Mouse (Mus musculus): Measurements from ENCODE around the gene Hoxa11. TPM values are rescaled to one million over a fixed set of nuclear protein-coding genes. Genes with fewer than 3 reads are reported as not detected.
A peak's percentile ranks its signal among the peaks of the same experiment; 100 is the strongest.

Hoxa11 gene
- polyA plus RNA-seq, 1 experiment from 2014 or later = not detected

DNA sequence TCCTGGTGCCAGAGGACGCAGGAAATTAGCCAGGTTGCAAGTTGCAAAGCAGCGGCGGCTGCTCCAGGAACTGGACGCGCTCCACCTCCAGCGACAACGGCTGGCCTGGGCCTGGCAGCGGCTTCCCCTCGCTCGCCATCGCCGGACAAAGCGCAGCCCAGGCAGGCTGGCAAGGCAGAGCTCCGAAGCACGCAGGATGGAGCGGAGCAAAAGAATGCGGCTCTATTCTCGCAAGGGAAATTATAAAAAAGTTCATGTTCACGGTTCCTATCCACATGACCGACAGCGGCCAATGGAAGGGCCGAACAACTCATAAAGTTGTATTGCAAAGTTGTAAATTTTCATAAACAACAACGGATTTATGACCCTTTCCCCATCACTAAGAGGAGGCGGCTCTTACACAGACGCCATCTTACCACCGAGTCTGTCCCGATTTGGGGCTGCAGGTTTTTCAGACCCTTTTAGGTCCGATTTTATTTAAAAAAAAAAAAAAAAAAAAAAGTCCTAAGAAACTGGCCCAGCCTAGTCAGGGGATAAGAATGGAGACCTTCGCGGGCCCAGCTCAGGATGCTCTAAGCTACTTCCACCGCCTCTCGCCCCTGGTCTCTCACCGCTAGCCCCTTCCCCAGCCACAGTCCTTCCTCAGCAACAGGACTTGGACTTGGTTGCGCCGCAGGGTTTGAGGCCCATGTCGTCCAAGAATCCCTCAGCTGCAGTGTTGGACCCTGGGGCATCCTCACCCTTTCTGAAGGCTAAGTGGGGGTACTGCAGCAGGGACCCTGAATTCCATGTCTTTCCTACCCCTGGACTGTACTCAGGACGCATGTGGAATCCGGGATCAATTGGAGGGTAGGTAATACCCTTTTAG, 32.3 kb downstream of the Hoxa11 start, which contains the start of the genes Hoxa3 and Gm28308:
Gene Hoxa3 (minus strand): TSS at position 218 of the 868 bp plus-strand sequence.
Gene Gm28308 (minus strand): TSS at position 221 of the 868 bp plus-strand sequence.
- H3K9me3 ChIP-seq = no peaks in the 10 kb centered on the region
- peaks cover 100% of the 10 kb centered on the region for H3K27me3 ChIP-seq
- H3K4me2 ChIP-seq = peak within 1 kb of the TSS; percentile 34
- ATAC-seq (ENCODE audit: insufficient number of reproducible peaks, insufficient read depth, low FRiP score, low TSS enrichment, low read depth) = no peak
- H3K4me3 ChIP-seq = 0 out of 2 replicates have a peak within 1 kb of the TSS, but pooled peaks have one; percentile 20
- no peak within 1 kb of the TSS for H3K27ac ChIP-seq
- H3K9ac ChIP-seq = no peak within 1 kb of the TSS
- 3% methylated on average over 38 of the region's 38 CpGs for WGBS
- H3K4me1 ChIP-seq = peaks cover 27% of the 10 kb centered on the region
- H3K36me3 ChIP-seq = no peaks in the 10 kb centered on the region

DNA sequence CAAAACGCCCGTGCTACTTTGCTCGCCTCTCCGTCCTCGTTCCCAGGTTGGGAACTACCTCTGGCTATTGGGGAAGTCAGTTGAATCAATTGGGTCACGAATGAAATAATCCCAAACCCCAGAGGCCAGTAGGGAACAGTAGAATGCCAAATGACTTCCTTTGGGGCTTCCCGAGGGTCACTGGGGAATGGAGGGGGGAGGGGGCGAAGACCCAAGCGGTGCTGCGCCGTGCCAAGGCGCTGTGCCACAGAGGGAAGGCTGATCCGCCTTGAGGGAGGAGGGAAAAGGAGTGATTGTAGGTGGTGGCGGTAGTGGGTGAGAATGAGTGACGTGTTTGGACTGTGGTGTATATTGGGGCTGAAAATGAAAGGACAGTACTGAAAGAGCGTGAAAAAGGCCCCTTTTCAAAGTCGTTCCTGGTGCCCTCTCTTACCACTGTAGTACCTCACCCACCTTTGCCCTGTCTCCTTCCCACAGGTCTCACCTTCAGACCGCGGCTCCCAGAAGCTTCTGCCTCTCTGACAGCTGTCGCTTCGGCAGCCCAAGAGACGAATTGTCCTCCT, 33.0 kb downstream of the Hoxa11 start:
- Histone ChIP-seq H3K36me3 (no peaks in the 10 kb centered on the region), H3K9me3 (no peaks in the 10 kb centered on the region), H3K4me1 (peaks cover 27% of the 10 kb centered on the region), H3K9ac (no peak overlapping the region), H3K4me2 (peak overlapping the region; percentile 34), H3K4me3 (0 out of 2 replicates have a peak overlapping the region, but pooled peaks have one; percentile 20), H3K27me3 (peaks cover 100% of the 10 kb centered on the region), H3K27ac (no peak overlapping the region)
- whole genome bisulfite sequencing = 1% methylated on average over 22 of the region's 22 CpGs
- ATAC-seq (ENCODE audit: insufficient number of reproducible peaks, insufficient read depth, low FRiP score, low TSS enrichment, low read depth) = no peak

DNA sequence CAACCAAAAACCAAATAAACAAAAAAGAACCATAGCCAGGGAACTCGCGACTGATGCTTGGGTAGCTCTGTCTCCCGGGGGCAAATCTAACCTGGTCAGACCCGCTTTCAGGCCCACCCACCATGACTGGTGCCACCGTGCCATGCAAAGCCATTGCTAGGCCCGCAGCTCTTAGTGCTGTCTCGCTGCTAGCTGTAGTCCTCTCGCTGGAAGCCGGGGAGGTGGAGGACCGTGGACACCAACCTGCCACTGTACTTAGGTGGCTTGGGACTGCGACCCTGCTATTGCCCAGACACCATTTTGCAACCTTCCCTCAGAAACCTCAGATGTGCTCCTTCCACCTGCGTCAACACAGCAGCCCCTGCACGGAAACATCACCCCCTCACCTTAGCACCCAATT, 33.6 kb downstream of the Hoxa11 start:
- H3K4me1 ChIP-seq = peaks cover 20% of the 10 kb centered on the region
- H3K4me2 ChIP-seq = peak overlapping the region; percentile 24; the same call in 1 of the 2 replicates
- H3K9ac ChIP-seq = no peak overlapping the region
- H3K36me3 ChIP-seq = no peaks in the 10 kb centered on the region
- 2% methylated on average over 13 of the region's 13 CpGs for WGBS
- H3K27me3 ChIP-seq = peaks cover 100% of the 10 kb centered on the region
- peak overlapping the region; percentile 20; the same call in 1 of the 2 replicates for H3K4me3 ChIP-seq
- H3K9me3 ChIP-seq = no peaks in the 10 kb centered on the region
- no peak for ATAC-seq (ENCODE audit: insufficient number of reproducible peaks, insufficient read depth, low FRiP score, low TSS enrichment, low read depth)
- no peak overlapping the region for H3K27ac ChIP-seq

DNA sequence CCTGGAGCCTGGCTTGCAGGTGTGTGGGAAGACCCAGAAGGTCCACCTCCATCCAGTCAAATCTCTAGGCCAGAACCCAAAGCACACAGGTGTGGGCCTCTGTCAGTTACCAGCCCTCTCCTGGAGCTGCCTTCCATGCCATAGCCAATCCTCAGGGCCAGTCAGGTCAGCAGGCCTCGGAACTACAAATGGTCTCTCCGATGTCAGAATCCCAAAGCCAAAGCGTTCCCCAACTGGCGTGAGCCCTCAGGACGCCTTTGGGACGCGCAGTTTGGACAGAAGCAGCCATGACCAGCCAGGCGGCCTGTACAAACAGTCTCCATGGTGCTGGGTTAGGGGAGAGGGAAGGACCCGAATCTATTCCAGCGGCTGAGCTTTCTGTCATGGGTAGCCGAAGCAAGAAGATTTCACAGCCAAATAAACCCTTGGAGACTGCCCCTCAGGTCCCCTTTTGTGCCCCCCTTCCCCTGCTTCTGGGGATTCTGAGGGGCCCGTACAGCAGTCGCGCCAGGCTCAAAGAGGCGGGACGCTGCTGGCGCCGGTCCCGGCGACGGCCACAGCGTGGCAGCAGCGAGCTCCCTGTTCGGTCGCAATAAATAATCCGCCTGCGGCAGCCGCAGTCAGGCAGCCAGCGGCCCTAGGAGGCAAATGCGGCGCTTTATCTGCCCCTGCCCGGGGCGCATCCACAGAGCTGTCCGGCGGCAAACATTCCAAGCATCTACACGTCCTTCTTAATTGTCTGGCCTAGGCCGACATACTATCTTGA, 34.3 kb downstream of the Hoxa11 start:
- Histone ChIP-seq H3K4me1 (peaks cover 17% of the 10 kb centered on the region; the same call in 1 of the 2 replicates), H3K27me3 (peaks cover 100% of the 10 kb centered on the region), H3K9ac (no peak overlapping the region), H3K27ac (no peak overlapping the region), H3K4me3 (peak overlapping the region; percentile 20; the same call in 1 of the 2 replicates), H3K36me3 (no peaks in the 10 kb centered on the region), H3K9me3 (no peaks in the 10 kb centered on the region), H3K4me2 (peak overlapping the region; percentile 24; the same call in 1 of the 2 replicates)
- WGBS = 1% methylated on average over 37 of the region's 37 CpGs
- ATAC-seq (ENCODE audit: insufficient number of reproducible peaks, insufficient read depth, low FRiP score, low TSS enrichment, low read depth) = no peak

DNA sequence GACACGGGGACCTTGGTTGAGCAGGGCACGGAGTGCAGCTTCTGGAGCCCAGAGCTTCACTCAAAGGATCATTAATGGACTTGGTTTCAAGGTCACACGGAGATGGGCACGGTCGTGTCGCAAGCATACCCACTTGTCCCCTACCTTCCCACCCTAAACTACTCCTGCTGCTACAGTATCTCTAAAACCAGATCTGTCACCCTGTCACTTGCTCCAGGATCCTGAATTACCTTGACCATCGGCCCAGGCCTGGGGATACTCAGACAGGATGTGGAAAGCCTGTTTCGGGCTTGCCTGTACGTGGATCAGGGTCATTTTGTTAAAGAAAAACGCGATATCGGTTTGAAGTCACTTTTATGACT, 35.9 kb downstream of the Hoxa11 start:
- Histone ChIP-seq H3K9me3 (no peaks in the 10 kb centered on the region), H3K9ac (no peak overlapping the region), H3K4me1 (peaks cover 12% of the 10 kb centered on the region; the same call in 1 of the 2 replicates), H3K27ac (no peak overlapping the region), H3K4me2 (no peak overlapping the region), H3K36me3 (no peaks in the 10 kb centered on the region), H3K4me3 (no peak overlapping the region), H3K27me3 (peaks cover 100% of the 10 kb centered on the region)
- 4% methylated on average over 12 of the region's 12 CpGs for WGBS
- no peak for ATAC-seq (ENCODE audit: insufficient number of reproducible peaks, insufficient read depth, low FRiP score, low TSS enrichment, low read depth)

DNA sequence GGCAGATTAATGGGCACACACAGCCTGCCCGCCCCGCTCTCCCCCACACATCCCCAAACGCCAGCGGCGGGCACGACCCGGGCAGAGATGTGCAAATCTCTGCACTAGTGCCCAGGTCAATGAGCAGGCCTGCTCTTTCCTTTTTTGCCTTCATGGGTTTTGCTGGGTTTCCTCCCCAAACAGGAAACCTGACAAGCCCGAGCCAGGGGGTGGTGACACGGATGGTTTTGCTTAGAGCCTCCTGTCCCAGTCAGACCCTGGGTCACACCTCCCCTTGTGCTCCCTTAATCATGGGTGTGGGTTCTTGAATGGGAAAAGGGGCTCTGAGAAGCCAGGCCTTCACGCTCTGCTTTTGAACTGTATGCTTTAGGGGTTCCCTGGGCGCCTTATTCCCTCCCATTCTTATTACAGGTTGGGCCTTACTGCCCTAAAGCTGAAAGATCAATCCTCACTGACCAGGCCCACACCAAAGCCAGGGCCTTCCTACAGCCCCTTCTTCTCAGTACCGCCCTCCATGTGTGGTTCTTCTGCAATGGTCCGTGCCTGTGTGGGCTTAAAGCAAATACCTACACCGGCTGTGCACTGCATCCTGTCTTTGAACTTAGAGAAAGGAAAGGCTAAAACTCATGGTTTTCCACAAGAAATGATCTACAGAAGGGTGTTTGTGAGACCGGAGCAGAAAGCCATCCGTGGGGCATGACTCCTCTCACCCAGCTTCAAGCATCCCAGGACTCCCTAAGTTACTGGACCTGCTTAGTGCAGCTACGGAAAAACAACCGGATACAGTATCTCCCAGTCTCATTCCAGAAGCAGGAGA, 36.5 kb downstream of the Hoxa11 start:
- Histone ChIP-seq H3K9me3 (no peaks in the 10 kb centered on the region), H3K4me2 (peak overlapping the region; percentile 16; the same call in 1 of the 2 replicates), H3K4me1 (peaks cover 18% of the 10 kb centered on the region), H3K36me3 (no peaks in the 10 kb centered on the region), H3K27me3 (peaks cover 100% of the 10 kb centered on the region), H3K4me3 (no peak overlapping the region), H3K9ac (no peak overlapping the region), H3K27ac (no peak overlapping the region)
- ATAC-seq (ENCODE audit: insufficient number of reproducible peaks, insufficient read depth, low FRiP score, low TSS enrichment, low read depth) = no peak
- 4% methylated on average over 18 of the region's 18 CpGs for WGBS

DNA sequence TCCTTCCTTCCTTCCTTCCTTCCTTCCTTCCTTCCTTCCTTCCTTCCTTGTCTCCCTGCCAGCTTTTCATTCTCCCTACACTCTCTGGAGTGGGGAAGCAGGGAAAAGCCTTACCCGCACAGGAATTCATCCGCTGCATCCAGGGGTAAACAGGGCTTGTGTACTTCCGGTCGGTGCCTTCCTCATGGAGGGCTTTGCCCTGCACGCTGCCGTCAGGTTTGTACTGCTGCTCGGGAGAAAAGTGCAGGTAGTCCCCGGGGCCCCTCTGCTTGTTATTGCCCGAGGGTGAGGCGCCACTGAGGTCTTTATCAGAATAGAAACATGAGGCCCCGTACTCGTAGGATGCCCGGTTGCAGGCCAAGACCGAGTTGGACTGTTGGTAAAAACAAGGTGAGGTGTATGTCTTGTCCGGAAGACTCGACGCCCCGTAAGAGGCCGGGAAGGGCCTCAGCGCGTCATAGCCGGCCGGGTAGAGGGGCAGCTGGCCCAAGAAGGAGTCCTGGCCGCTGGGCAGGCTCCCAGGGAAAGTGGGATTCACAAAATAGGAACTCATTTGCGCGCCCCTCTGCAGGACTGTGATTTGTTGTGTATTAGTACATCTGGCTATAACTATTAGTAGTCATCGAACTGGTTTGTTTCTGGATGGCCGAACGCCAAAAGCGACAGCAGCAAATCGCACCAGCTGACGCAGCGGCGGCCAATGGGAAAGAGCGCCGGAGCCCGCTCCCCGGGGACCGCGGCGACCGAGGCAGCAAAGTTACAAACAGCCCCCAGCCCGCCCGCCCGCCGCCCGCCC, 37.3 kb downstream of the Hoxa11 start, which contains the start of gene Hoxa6:
Gene Hoxa6 (minus strand): TSS at position 651 of the 796 bp plus-strand sequence.
- no peak for ATAC-seq (ENCODE audit: insufficient number of reproducible peaks, insufficient read depth, low FRiP score, low TSS enrichment, low read depth)
- 1% methylated on average over 47 of the region's 47 CpGs for WGBS
- H3K4me1 ChIP-seq = peaks cover 24% of the 10 kb centered on the region
- peak within 1 kb of the TSS; percentile 16; the same call in 1 of the 2 replicates for H3K4me2 ChIP-seq
- H3K27ac ChIP-seq = no peak within 1 kb of the TSS
- H3K27me3 ChIP-seq = peaks cover 100% of the 10 kb centered on the region
- no peaks in the 10 kb centered on the region for H3K9me3 ChIP-seq
- H3K4me3 ChIP-seq = no peak within 1 kb of the TSS; the same call in 1 of the 2 replicates
- H3K9ac ChIP-seq = no peak within 1 kb of the TSS
- no peaks in the 10 kb centered on the region for H3K36me3 ChIP-seq

DNA sequence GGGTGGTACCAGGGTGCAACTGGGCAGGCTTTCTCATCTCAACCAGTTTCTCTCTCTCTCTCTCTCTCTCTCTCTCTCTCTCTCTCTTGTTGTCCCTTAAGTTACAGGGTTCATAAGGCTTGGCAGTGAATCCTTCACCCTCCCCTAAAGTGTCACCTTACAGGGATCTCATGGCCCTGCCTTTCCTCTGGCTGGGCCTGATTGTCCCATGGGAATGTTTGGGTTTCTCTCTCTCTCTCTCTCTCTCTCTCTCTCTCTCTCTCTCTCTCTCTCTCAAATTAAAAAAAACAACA, 38.0 kb downstream of the Hoxa11 start:
- Histone ChIP-seq H3K9me3 (no peaks in the 10 kb centered on the region), H3K4me1 (peaks cover 20% of the 10 kb centered on the region), H3K27me3 (peaks cover 100% of the 10 kb centered on the region), H3K36me3 (no peaks in the 10 kb centered on the region), H3K4me2 (no peak overlapping the region), H3K9ac (no peak overlapping the region), H3K4me3 (no peak overlapping the region), H3K27ac (no peak overlapping the region)
- ATAC-seq (ENCODE audit: insufficient number of reproducible peaks, insufficient read depth, low FRiP score, low TSS enrichment, low read depth) = no peak

DNA sequence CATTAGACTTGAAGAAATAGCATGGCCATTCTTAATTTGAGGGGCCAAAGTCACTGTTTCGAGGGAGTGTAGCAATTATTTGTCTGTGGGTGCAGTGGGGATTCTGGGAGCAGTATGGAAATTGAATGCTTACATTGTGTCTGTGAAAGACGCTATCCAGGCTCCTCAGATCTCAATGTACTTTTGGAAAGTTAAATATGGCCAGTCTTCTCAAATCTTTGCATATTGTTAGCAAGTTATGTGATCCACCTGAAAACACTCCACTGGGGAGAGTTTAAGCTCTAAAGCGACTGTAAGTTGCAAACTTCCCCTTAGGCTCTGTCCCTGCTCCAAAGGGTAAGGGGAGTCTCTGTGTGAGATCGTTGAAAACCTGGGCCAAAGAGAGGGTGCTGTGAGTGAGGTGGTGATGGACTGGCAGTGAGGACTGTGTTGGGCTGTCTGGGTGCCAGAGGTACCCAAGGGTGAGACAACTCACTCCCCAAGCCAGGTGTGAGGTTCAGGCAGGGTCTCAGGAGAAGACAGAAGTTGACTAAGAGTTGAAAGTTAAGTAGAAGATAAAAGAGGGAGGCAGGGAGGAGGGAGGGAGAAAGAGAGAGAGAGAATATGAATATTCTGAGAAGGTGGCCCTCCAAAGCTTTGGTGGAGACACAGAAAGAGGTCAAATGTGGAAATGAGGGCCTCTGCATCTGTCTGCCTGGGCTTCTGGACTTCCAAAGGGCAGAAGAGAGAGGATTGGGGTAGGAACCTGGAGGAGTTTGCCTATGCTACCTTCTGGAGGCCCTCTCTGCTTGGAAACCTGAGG, 38.5 kb downstream of the Hoxa11 start:
- no peak overlapping the region for H3K9ac ChIP-seq
- H3K27me3 ChIP-seq = peaks cover 100% of the 10 kb centered on the region
- H3K36me3 ChIP-seq = no peaks in the 10 kb centered on the region
- H3K4me3 ChIP-seq = no peak overlapping the region
- no peaks in the 10 kb centered on the region for H3K9me3 ChIP-seq
- no peak for ATAC-seq (ENCODE audit: insufficient number of reproducible peaks, insufficient read depth, low FRiP score, low TSS enrichment, low read depth)
- no peak overlapping the region for H3K4me2 ChIP-seq
- H3K27ac ChIP-seq = no peak overlapping the region
- peaks cover 20% of the 10 kb centered on the region for H3K4me1 ChIP-seq
- WGBS = 2% methylated on average over 4 of the region's 4 CpGs
